ENCODE assay signal across 8 mouse cellular contexts in genomic region chr16:35869126-35869525, GRCm38 (mm10). TPM values are rescaled to one million over a fixed set of nuclear protein-coding genes. Genes with fewer than 3 reads are reported as not detected.
DNase-seq lines count a peak whose midpoint lies in the region; ATAC-seq and TF ChIP-seq lines count a peak whose summit lies in the region.

No protein-coding gene starts in this region.

- peaks cover 10% of the 10 kb centered on the region for H3K4me1 ChIP-seq in embryonic facial prominence, embryonic 13.5 days
- peaks cover 19% of the 10 kb centered on the region for H3K4me1 ChIP-seq in embryonic facial prominence, embryonic 10.5 days
- no peaks in the 10 kb centered on the region for H3K4me1 ChIP-seq in bone marrow, adult 2 months (ENCODE audit: control insufficient read depth, insufficient read depth, low read length)
- H3K4me1 ChIP-seq in midbrain, embryonic 10.5 days = peaks cover 19% of the 10 kb centered on the region

- no peak overlapping the region for H3K4me3 ChIP-seq in embryonic facial prominence, embryonic 13.5 days
- H3K4me3 ChIP-seq in embryonic facial prominence, embryonic 10.5 days = no peak overlapping the region
- H3K4me3 ChIP-seq in bone marrow, adult 2 months (replicated peaks; ENCODE audit: control insufficient read depth, low read depth, low read length) = peak overlapping the region; percentile 1
- no peak overlapping the region for H3K4me3 ChIP-seq in midbrain, embryonic 10.5 days

- no peak for TF ChIP-seq POLR2A in bone marrow, adult 2 months (IDR thresholded peaks at IDR 0.05; ENCODE audit: borderline replicate concordance, control insufficient read depth, low read depth, low read length)

- ATAC-seq in embryonic facial prominence, embryonic 13.5 days (ENCODE audit: insufficient number of reproducible peaks, insufficient read depth, low FRiP score, low TSS enrichment, low read depth) = no peak

- no peak overlapping the region for H3K27ac ChIP-seq in embryonic facial prominence, embryonic 13.5 days
- H3K27ac ChIP-seq in embryonic facial prominence, embryonic 10.5 days (replicated peaks) = no peak overlapping the region
- H3K27ac ChIP-seq in bone marrow, adult 2 months (ENCODE audit: control insufficient read depth, insufficient read depth, low read depth, low read length, poor library complexity) = no peak overlapping the region
- H3K27ac ChIP-seq in midbrain, embryonic 10.5 days (replicated peaks) = no peak overlapping the region

- no peaks in the 10 kb centered on the region for H3K9me3 ChIP-seq in embryonic facial prominence, embryonic 13.5 days
- no peaks in the 10 kb centered on the region for H3K9me3 ChIP-seq in embryonic facial prominence, embryonic 10.5 days
- no peaks in the 10 kb centered on the region for H3K9me3 ChIP-seq in midbrain, embryonic 10.5 days (replicated peaks)

- no peak overlapping the region for H3K9ac ChIP-seq in embryonic facial prominence, embryonic 13.5 days

- no peak for DNase-seq in embryonic facial prominence, embryonic 10.5 days (ENCODE audit: low spot score)
- peak; percentile 34 for DNase-seq in kidney, adult 18-20 months
- DNase-seq in lung, postnatal 14 days = peak; percentile 7
- no peak for DNase-seq in cerebellum, adult 8-10 months
- no peak for DNase-seq in midbrain, embryonic 10.5 days (ENCODE audit: low spot score)
- DNase-seq in left cerebral cortex, postnatal 36 days (ENCODE audit: low spot score in 2 of 2) = no peak

- H3K27me3 ChIP-seq in embryonic facial prominence, embryonic 13.5 days = peaks cover 38% of the 10 kb centered on the region
- H3K27me3 ChIP-seq in embryonic facial prominence, embryonic 10.5 days (replicated peaks; ENCODE audit: low read depth, poor library complexity, severe bottlenecking) = peaks cover 55% of the 10 kb centered on the region
- peaks cover 46% of the 10 kb centered on the region for H3K27me3 ChIP-seq in midbrain, embryonic 10.5 days (ENCODE audit: low read depth, poor library complexity, severe bottlenecking)

- no peaks in the 10 kb centered on the region for H3K36me3 ChIP-seq in embryonic facial prominence, embryonic 13.5 days
- no peaks in the 10 kb centered on the region for H3K36me3 ChIP-seq in embryonic facial prominence, embryonic 10.5 days (replicated peaks)
- no peaks in the 10 kb centered on the region for H3K36me3 ChIP-seq in midbrain, embryonic 10.5 days

- H3K4me2 ChIP-seq in embryonic facial prominence, embryonic 13.5 days = 0 out of 2 replicates have a peak overlapping the region, but pooled peaks have one; percentile 11

- intact Hi-C loops in left cerebral cortex, postnatal 36 days (cut with DNase I) = no loop called here

- WGBS in embryonic facial prominence, embryonic 13.5 days = 35% methylated on average over 3 of the region's 3 CpGs
- WGBS in embryonic facial prominence, embryonic 10.5 days = 30% methylated on average over 3 of the region's 3 CpGs
- 2% methylated on average over 3 of the region's 3 CpGs for WGBS in bone marrow, adult 2 months
- WGBS in midbrain, embryonic 10.5 days = 36% methylated on average over 3 of the region's 3 CpGs

- TF ChIP-seq CTCF in bone marrow, adult 2 months (IDR thresholded peaks at IDR 0.05; ENCODE audit: control insufficient read depth, insufficient read depth, low read length) = no peak

RNA-seq across cellular contexts. Expression of gene Parp14, which starts 2.2 kb away (rescaled TPM):
- 0.55 and 0.96 TPM in 2 replicates for polyA plus RNA-seq in embryonic facial prominence, embryonic 13.5 days (2015; fragmentation: Nextera tagmentation; extraction: Ambion mirVana)
- polyA plus RNA-seq in embryonic facial prominence, embryonic 10.5 days (2016; fragmentation: Nextera tagmentation; extraction: Ambion mirVana) = 0.26 and 0.43 TPM in 2 replicates
- 8.5 and 17.2 TPM in 2 replicates for polyA plus RNA-seq in bone marrow, adult 2 months (2011; ENCODE audit: insufficient read depth, insufficient read length, low replicate concordance, missing spikeins)
- 0.16 and 0.32 TPM in 2 replicates for polyA plus RNA-seq in midbrain, embryonic 10.5 days (2016; fragmentation: Nextera tagmentation; extraction: Ambion mirVana)
- 1 to 10 TPM; 1.0 to 1.4 TPM for total RNA-seq in left cerebral cortex, postnatal 36 days (2021)

Comparison
In these comparisons a context has a peak if more than half of its experiments do, and no peak if none do; other contexts are left out.
1. DNase-seq: peak in kidney, adult 18-20 months (single experiment) and lung, postnatal 14 days (single experiment); none in embryonic facial prominence, embryonic 10.5 days (single experiment), cerebellum, adult 8-10 months (single experiment), midbrain, embryonic 10.5 days (single experiment) and left cerebral cortex, postnatal 36 days (0 of 2).